Mouse (Mus musculus): Measurements from ENCODE around the gene Gm17349.

GRCm38 (mm10) chr15:99703676-99704040, 1.6 kb downstream of the Gm17349 start:
- TF ChIP-seq RCOR1 (IDR thresholded peaks at IDR 0.05; ENCODE audit: low read depth, low read length) (no peak), POLR2A (IDR thresholded peaks at IDR 0.05; ENCODE audit: control insufficient read depth in 1 of 2, insufficient read depth in 1 of 2, low read depth in 1 of 2, low read length in 2 of 2, poor library complexity in 1 of 2) (no peak), ELF1 (IDR thresholded peaks at IDR 0.05; ENCODE audit: low read depth, low read length) (no peak), CTCF (IDR thresholded peaks at IDR 0.05 in 2 of 3, conservative IDR thresholded peaks at IDR 0.05 in 1 of 3; ENCODE audit: control insufficient read depth in 1 of 3, insufficient read depth in 1 of 3, low read depth in 2 of 3, low read length in 3 of 3, poor library complexity in 1 of 3, severe bottlenecking in 1 of 3) (no peak)

Data from MEL (cell line).